ENCODE assay signal across 8 mouse cellular contexts in the genomic region with DNA sequence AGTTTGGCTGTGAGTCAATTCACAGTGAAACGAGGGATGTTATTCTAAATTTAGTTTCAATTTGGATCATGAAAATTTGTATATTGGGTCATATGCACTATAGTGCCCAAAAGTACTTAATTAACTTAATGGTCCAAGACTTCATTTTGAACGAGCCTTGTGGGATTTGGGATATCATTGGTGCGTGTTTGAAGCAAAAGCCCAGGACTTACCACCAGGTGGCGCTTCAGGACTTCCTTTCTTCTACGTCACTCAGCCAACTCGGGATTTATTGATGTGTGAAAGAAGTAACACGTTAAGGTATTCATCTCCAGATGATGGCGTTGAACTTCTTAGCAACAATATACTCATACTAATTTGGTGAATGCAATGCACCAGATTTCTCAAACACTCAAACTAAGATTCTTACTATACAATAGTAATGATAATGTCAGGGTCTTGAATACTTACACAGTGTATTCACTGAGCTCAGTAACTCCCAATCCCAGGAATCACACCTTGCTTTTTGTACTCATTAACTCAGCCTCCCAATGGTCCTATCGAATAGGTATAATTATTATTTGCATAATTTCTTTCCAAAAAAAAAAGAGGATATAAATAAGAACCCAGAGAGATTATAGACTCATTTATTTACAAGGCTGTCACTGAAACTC.
A peak's percentile ranks its signal among the peaks of the same experiment; 100 is the strongest.
DNase-seq lines count a peak whose midpoint lies in the region; ATAC-seq lines count a peak whose summit lies in the region.

No protein-coding gene starts in this region.

- H3K27me3 ChIP-seq in forebrain, embryonic 16.5 days (replicated peaks; ENCODE audit: control insufficient read depth, insufficient read depth, low read length) = no peaks in the 10 kb centered on the region
- no peaks in the 10 kb centered on the region for H3K27me3 ChIP-seq in kidney, embryonic 16.5 days (ENCODE audit: insufficient read depth, low read length)
- H3K27me3 ChIP-seq in limb, embryonic 13.5 days = no peaks in the 10 kb centered on the region
- H3K27me3 ChIP-seq in neural tube, embryonic 11.5 days (ENCODE audit: control insufficient read depth, insufficient read depth, low read length) = no peaks in the 10 kb centered on the region

- no peaks in the 10 kb centered on the region for H3K36me3 ChIP-seq in forebrain, embryonic 16.5 days (ENCODE audit: control insufficient read depth, insufficient read depth)
- H3K36me3 ChIP-seq in kidney, embryonic 16.5 days (ENCODE audit: insufficient read depth, low read length) = no peaks in the 10 kb centered on the region
- no peaks in the 10 kb centered on the region for H3K36me3 ChIP-seq in limb, embryonic 13.5 days
- H3K36me3 ChIP-seq in neural tube, embryonic 11.5 days (ENCODE audit: control insufficient read depth, insufficient read depth, low read length) = no peaks in the 10 kb centered on the region

- peak; percentile 42 for DNase-seq in ovary, postnatal 10 days (ENCODE audit: low spot score)
- DNase-seq in ovary, adult 18-20 months (ENCODE audit: low spot score) = no peak
- DNase-seq in cerebellum, adult 11-12 months = peak; percentile 69
- peak; percentile 73 for DNase-seq in neural tube, embryonic 11.5 days (ENCODE audit: low spot score)
- peak; percentile 14 for DNase-seq in urinary bladder, postnatal 10 days (ENCODE audit: low spot score)

- H3K9ac ChIP-seq in forebrain, embryonic 16.5 days (replicated peaks; ENCODE audit: low read depth, low read length) = no peak overlapping the region
- no peak overlapping the region for H3K9ac ChIP-seq in kidney, embryonic 16.5 days (replicated peaks; ENCODE audit: low read length)
- H3K9ac ChIP-seq in limb, embryonic 13.5 days = no peak overlapping the region
- H3K9ac ChIP-seq in neural tube, embryonic 11.5 days (ENCODE audit: low read length) = no peak overlapping the region

- no peak overlapping the region for H3K4me2 ChIP-seq in forebrain, embryonic 16.5 days (ENCODE audit: low read length)
- no peak overlapping the region for H3K4me2 ChIP-seq in kidney, embryonic 16.5 days (replicated peaks; ENCODE audit: low read depth, low read length)
- H3K4me2 ChIP-seq in limb, embryonic 13.5 days (replicated peaks) = no peak overlapping the region
- H3K4me2 ChIP-seq in neural tube, embryonic 11.5 days (ENCODE audit: low read depth) = no peak overlapping the region

- 6% methylated on average over 9 of the region's 9 CpGs for WGBS in forebrain, embryonic 16.5 days
- 7% methylated on average over 9 of the region's 9 CpGs for WGBS in kidney, embryonic 16.5 days
- WGBS in limb, embryonic 13.5 days = 7% methylated on average over 9 of the region's 9 CpGs
- 12% methylated on average over 9 of the region's 9 CpGs for WGBS in neural tube, embryonic 11.5 days

- no peaks in the 10 kb centered on the region for H3K4me1 ChIP-seq in forebrain, embryonic 16.5 days (replicated peaks; ENCODE audit: control insufficient read depth, insufficient read depth, low read length)
- no peaks in the 10 kb centered on the region for H3K4me1 ChIP-seq in kidney, embryonic 16.5 days (ENCODE audit: insufficient read depth, low read length)
- H3K4me1 ChIP-seq in limb, embryonic 13.5 days = no peaks in the 10 kb centered on the region
- no peaks in the 10 kb centered on the region for H3K4me1 ChIP-seq in neural tube, embryonic 11.5 days (ENCODE audit: control insufficient read depth, insufficient read depth, low read length)

- peak; percentile 81 for ATAC-seq in forebrain, embryonic 16.5 days
- ATAC-seq in kidney, embryonic 16.5 days (ENCODE audit: low FRiP score, low TSS enrichment) = peak; percentile 61; the same call in 1 of the 2 replicates
- peak; percentile 54 for ATAC-seq in limb, embryonic 13.5 days (ENCODE audit: low FRiP score, low read depth)
- peak; percentile 73 for ATAC-seq in neural tube, embryonic 11.5 days (ENCODE audit: insufficient read depth, low FRiP score, low TSS enrichment)

- H3K27ac ChIP-seq in forebrain, embryonic 16.5 days (ENCODE audit: low read length) = no peak overlapping the region
- no peak overlapping the region for H3K27ac ChIP-seq in kidney, embryonic 16.5 days (ENCODE audit: low read length)
- no peak overlapping the region for H3K27ac ChIP-seq in limb, embryonic 13.5 days
- H3K27ac ChIP-seq in neural tube, embryonic 11.5 days (ENCODE audit: low read depth, low read length) = no peak overlapping the region

- no peaks in the 10 kb centered on the region for H3K9me3 ChIP-seq in forebrain, embryonic 16.5 days (ENCODE audit: control insufficient read depth, low read length)
- H3K9me3 ChIP-seq in kidney, embryonic 16.5 days (ENCODE audit: low read length) = no peaks in the 10 kb centered on the region
- no peaks in the 10 kb centered on the region for H3K9me3 ChIP-seq in limb, embryonic 13.5 days
- H3K9me3 ChIP-seq in neural tube, embryonic 11.5 days (ENCODE audit: control insufficient read depth, low read length) = no peaks in the 10 kb centered on the region

- no peak overlapping the region for H3K4me3 ChIP-seq in forebrain, embryonic 16.5 days (replicated peaks; ENCODE audit: low read length)
- H3K4me3 ChIP-seq in kidney, embryonic 16.5 days (ENCODE audit: low read length) = no peak overlapping the region
- H3K4me3 ChIP-seq in limb, embryonic 13.5 days = no peak overlapping the region
- no peak overlapping the region for H3K4me3 ChIP-seq in neural tube, embryonic 11.5 days (ENCODE audit: low read depth, low read length)
